Mouse (Mus musculus) heart, adult 8-10 months (tissue): ENCODE measurements at regions not wholly inside any gene's neighbourhood (a gene's known extent, or its start where the extent isn't known, plus 50 kb on each side); places are given as distances from the start of the nearest gene placed in this dataset.

ENCODE experiments used
- DNase-seq: peaks from one replicate; pipeline ENCODE4 v3.0.0; 2022; ENCODE audit warnings: low spot score

- no peak for DNase-seq
Observed at GRCm38 (mm10) chr12:27143310-27143709, 199.1 kb downstream of the Sox11 start.

GRCm38 (mm10) chr12:27140335-27140702 lies 202.1 kb downstream of the Sox11 start:
- no peak for DNase-seq

GRCm38 (mm10) chr12:27139683-27140334 lies 202.6 kb downstream of the Sox11 start:
- no peak for DNase-seq

GRCm38 (mm10) chr12:27138663-27139633 lies 203.4 kb downstream of the Sox11 start:
- DNase-seq, result no peak

- DNase-seq, result peak; percentile 5
Observed at GRCm38 (mm10) chr12:27135997-27136559, 206.3 kb downstream of the Sox11 start.

- DNase-seq, result no peak
Observed at GRCm38 (mm10) chr12:27130544-27130943, 211.8 kb downstream of the Sox11 start.

GRCm38 (mm10) chr12:27127054-27127605 lies 215.2 kb downstream of the Sox11 start:
- DNase-seq, result no peak

- no peak for DNase-seq
Observed at GRCm38 (mm10) chr12:27118581-27118980, 223.8 kb downstream of the Sox11 start.

GRCm38 (mm10) chr12:27115392-27115791 lies 227.0 kb downstream of the Sox11 start:
- no peak for DNase-seq

GRCm38 (mm10) chr12:27104925-27105571 lies 237.3 kb downstream of the Sox11 start:
- no peak for DNase-seq

- DNase-seq, result no peak
Observed at GRCm38 (mm10) chr12:27102996-27103395, 239.4 kb downstream of the Sox11 start.

- no peak for DNase-seq
Observed at GRCm38 (mm10) chr12:27089206-27089605, 253.2 kb downstream of the Sox11 start.

- no peak for DNase-seq
Observed at GRCm38 (mm10) chr12:27085890-27086289, 256.5 kb downstream of the Sox11 start.

- DNase-seq, result no peak
Observed at GRCm38 (mm10) chr12:27083645-27084550, 258.5 kb downstream of the Sox11 start.

- DNase-seq, result no peak
Observed at GRCm38 (mm10) chr12:27083089-27083488, 259.3 kb downstream of the Sox11 start.

- DNase-seq, result no peak
Observed at GRCm38 (mm10) chr12:27082624-27083023, 259.8 kb downstream of the Sox11 start.

GRCm38 (mm10) chr12:27076107-27076738 lies 266.2 kb downstream of the Sox11 start:
- DNase-seq, result no peak

GRCm38 (mm10) chr12:27065011-27065517 lies 277.3 kb downstream of the Sox11 start:
- DNase-seq, result no peak

GRCm38 (mm10) chr12:27063518-27063917 lies 278.9 kb downstream of the Sox11 start:
- no peak for DNase-seq
